Mouse (Mus musculus): ENCODE measurements at regions not wholly inside any gene's neighbourhood (a gene's known extent, or its start where the extent isn't known, plus 50 kb on each side); places are given as distances from the start of the nearest gene placed in this dataset.

- no peak for ATAC-seq (ENCODE audit: low FRiP score)
- Histone ChIP-seq H3K9me3 (no peaks in the 10 kb centered on the region), H3K27me3 (no peaks in the 10 kb centered on the region), H3K4me2 (no peak overlapping the region), H3K27ac (no peak overlapping the region), H3K9ac (no peak overlapping the region), H3K4me1 (peaks cover 28% of the 10 kb centered on the region), H3K36me3 (replicated peaks) (no peaks in the 10 kb centered on the region), H3K4me3 (replicated peaks) (no peak overlapping the region)
Measured at GRCm38 (mm10) chr2:50914176-50914575, 234.7 kb downstream of the Rnd3 start.

- no peak overlapping the region for H3K27ac ChIP-seq
- no peak overlapping the region for H3K9ac ChIP-seq
- WGBS, result 89% methylated on average over 3 of the region's 3 CpGs
- no peak overlapping the region for H3K4me2 ChIP-seq
- H3K4me3 ChIP-seq (replicated peaks), result no peak overlapping the region
- no peak for ATAC-seq (ENCODE audit: low FRiP score)
- no peaks in the 10 kb centered on the region for H3K36me3 ChIP-seq (replicated peaks)
- peaks cover 6% of the 10 kb centered on the region for H3K4me1 ChIP-seq
- no peaks in the 10 kb centered on the region for H3K27me3 ChIP-seq
- no peaks in the 10 kb centered on the region for H3K9me3 ChIP-seq
Measured at GRCm38 (mm10) chr2:50908762-50909161, 240.1 kb downstream of the Rnd3 start.

GRCm38 (mm10) chr2:50902701-50903100, 246.2 kb downstream of the Rnd3 start:
- H3K4me1 ChIP-seq, result peaks cover 22% of the 10 kb centered on the region
- H3K27ac ChIP-seq, result no peak overlapping the region
- no peak overlapping the region for H3K9ac ChIP-seq
- no peaks in the 10 kb centered on the region for H3K27me3 ChIP-seq
- H3K9me3 ChIP-seq, result no peaks in the 10 kb centered on the region
- no peak overlapping the region for H3K4me3 ChIP-seq (replicated peaks)
- WGBS, result 57% methylated on average over 8 of the region's 8 CpGs
- H3K4me2 ChIP-seq, result peak overlapping the region; percentile 27; the same call in 1 of the 2 replicates
- peak; percentile 27; the same call in 1 of the 2 replicates for ATAC-seq (ENCODE audit: low FRiP score)
- H3K36me3 ChIP-seq (replicated peaks), result no peaks in the 10 kb centered on the region

- no peak overlapping the region for H3K27ac ChIP-seq
- no peak overlapping the region for H3K4me3 ChIP-seq (replicated peaks)
- H3K4me1 ChIP-seq, result peaks cover 22% of the 10 kb centered on the region
- H3K9me3 ChIP-seq, result no peaks in the 10 kb centered on the region
- no peaks in the 10 kb centered on the region for H3K36me3 ChIP-seq (replicated peaks)
- H3K4me2 ChIP-seq, result peak overlapping the region; percentile 27; the same call in 1 of the 2 replicates
- 24% methylated on average over 9 of the region's 9 CpGs for WGBS
- H3K27me3 ChIP-seq, result no peaks in the 10 kb centered on the region
- no peak overlapping the region for H3K9ac ChIP-seq
- peak; percentile 70; the same call in 1 of the 2 replicates for ATAC-seq (ENCODE audit: low FRiP score)
Measured at GRCm38 (mm10) chr2:50902220-50902619, 246.7 kb downstream of the Rnd3 start.

GRCm38 (mm10) chr2:50888992-50889391, 259.9 kb downstream of the Rnd3 start:
- Histone ChIP-seq H3K4me2 (no peak overlapping the region), H3K36me3 (replicated peaks) (no peaks in the 10 kb centered on the region), H3K9ac (no peak overlapping the region), H3K4me1 (peaks cover 14% of the 10 kb centered on the region), H3K27ac (peak overlapping the region; percentile 3; the same call in 1 of the 2 replicates), H3K9me3 (no peaks in the 10 kb centered on the region), H3K27me3 (no peaks in the 10 kb centered on the region), H3K4me3 (replicated peaks) (no peak overlapping the region)
- peak; percentile 67; the same call in 1 of the 2 replicates for ATAC-seq (ENCODE audit: low FRiP score)
- 42% methylated on average over 5 of the region's 5 CpGs for WGBS

GRCm38 (mm10) chr2:50887954-50888353, 261.0 kb downstream of the Rnd3 start:
- WGBS, result 85% methylated on average over 4 of the region's 4 CpGs
- no peak overlapping the region for H3K27ac ChIP-seq
- H3K36me3 ChIP-seq (replicated peaks), result no peaks in the 10 kb centered on the region
- H3K27me3 ChIP-seq, result no peaks in the 10 kb centered on the region
- H3K9me3 ChIP-seq, result no peaks in the 10 kb centered on the region
- peaks cover 14% of the 10 kb centered on the region for H3K4me1 ChIP-seq
- no peak overlapping the region for H3K9ac ChIP-seq
- no peak overlapping the region for H3K4me2 ChIP-seq
- no peak overlapping the region for H3K4me3 ChIP-seq (replicated peaks)
- no peak for ATAC-seq (ENCODE audit: low FRiP score)

GRCm38 (mm10) chr2:50885924-50886315, 263.0 kb downstream of the Rnd3 start:
- Histone ChIP-seq H3K9ac (no peak overlapping the region), H3K27ac (no peak overlapping the region), H3K4me1 (peaks cover 14% of the 10 kb centered on the region), H3K36me3 (replicated peaks) (no peaks in the 10 kb centered on the region), H3K4me3 (replicated peaks) (no peak overlapping the region), H3K9me3 (no peaks in the 10 kb centered on the region), H3K27me3 (no peaks in the 10 kb centered on the region), H3K4me2 (no peak overlapping the region)
- no peak for ATAC-seq (ENCODE audit: low FRiP score)
- 19% methylated on average over 7 of the region's 7 CpGs for whole genome bisulfite sequencing

GRCm38 (mm10) chr2:50885280-50885923, 263.5 kb downstream of the Rnd3 start:
- Histone ChIP-seq H3K4me1 (peaks cover 14% of the 10 kb centered on the region), H3K9ac (no peak overlapping the region), H3K9me3 (no peaks in the 10 kb centered on the region), H3K4me3 (replicated peaks) (no peak overlapping the region), H3K4me2 (no peak overlapping the region), H3K27me3 (no peaks in the 10 kb centered on the region), H3K27ac (no peak overlapping the region), H3K36me3 (replicated peaks) (no peaks in the 10 kb centered on the region)
- WGBS, result 81% methylated on average over 4 of the region's 4 CpGs
- no peak for ATAC-seq (ENCODE audit: low FRiP score)

GRCm38 (mm10) chr2:50881514-50882038, 267.3 kb downstream of the Rnd3 start:
- Histone ChIP-seq H3K27me3 (no peaks in the 10 kb centered on the region), H3K36me3 (replicated peaks) (no peaks in the 10 kb centered on the region), H3K9me3 (no peaks in the 10 kb centered on the region), H3K4me1 (peaks cover 5% of the 10 kb centered on the region), H3K4me3 (replicated peaks) (no peak overlapping the region), H3K27ac (no peak overlapping the region), H3K9ac (no peak overlapping the region), H3K4me2 (no peak overlapping the region)
- WGBS, result 90% methylated on average over 4 of the region's 4 CpGs
- ATAC-seq (ENCODE audit: low FRiP score), result no peak

GRCm38 (mm10) chr2:50880806-50881205, 268.1 kb downstream of the Rnd3 start:
- H3K9ac ChIP-seq, result no peak overlapping the region
- H3K4me2 ChIP-seq, result no peak overlapping the region
- no peak overlapping the region for H3K4me3 ChIP-seq (replicated peaks)
- H3K9me3 ChIP-seq, result no peaks in the 10 kb centered on the region
- peaks cover under 1% of the 10 kb centered on the region for H3K4me1 ChIP-seq
- H3K27ac ChIP-seq, result no peak overlapping the region
- ATAC-seq (ENCODE audit: low FRiP score), result no peak
- WGBS, result 85% methylated on average over 4 of the region's 4 CpGs
- no peaks in the 10 kb centered on the region for H3K27me3 ChIP-seq
- H3K36me3 ChIP-seq (replicated peaks), result no peaks in the 10 kb centered on the region

- ATAC-seq (ENCODE audit: low FRiP score), result no peak
- Histone ChIP-seq H3K4me3 (replicated peaks) (no peak overlapping the region), H3K9me3 (no peaks in the 10 kb centered on the region), H3K27me3 (no peaks in the 10 kb centered on the region), H3K4me2 (no peak overlapping the region), H3K4me1 (no peaks in the 10 kb centered on the region), H3K27ac (no peak overlapping the region), H3K36me3 (replicated peaks) (no peaks in the 10 kb centered on the region), H3K9ac (no peak overlapping the region)
- 92% methylated on average over 17 of the region's 17 CpGs for WGBS
Measured at GRCm38 (mm10) chr2:50877716-50878115, 271.2 kb downstream of the Rnd3 start.

- H3K27ac ChIP-seq, result no peak overlapping the region
- no peak for ATAC-seq (ENCODE audit: low FRiP score)
- no peaks in the 10 kb centered on the region for H3K9me3 ChIP-seq
- no peak overlapping the region for H3K4me2 ChIP-seq
- no peaks in the 10 kb centered on the region for H3K36me3 ChIP-seq (replicated peaks)
- H3K4me3 ChIP-seq (replicated peaks), result no peak overlapping the region
- WGBS, result 94% methylated on average over 6 of the region's 6 CpGs
- no peaks in the 10 kb centered on the region for H3K4me1 ChIP-seq
- no peak overlapping the region for H3K9ac ChIP-seq
- no peaks in the 10 kb centered on the region for H3K27me3 ChIP-seq
Measured at GRCm38 (mm10) chr2:50875072-50875471, 273.8 kb downstream of the Rnd3 start.
